Mouse (Mus musculus) C2C12 (cell line): ENCODE results near the gene Bcar3. TPM values are rescaled to one million over a fixed set of nuclear protein-coding genes. Genes with fewer than 3 reads are reported as not detected.

Experiments
- H3K27me3 ChIP-seq: one replicate; pipeline ENCODE4 v1.6.1; 2011; ENCODE audit not compliant: control insufficient read depth, insufficient read depth, insufficient read length
- H3K36me3 ChIP-seq: one replicate; pipeline ENCODE4 v1.6.1; 2011; ENCODE audit not compliant: control insufficient read depth, insufficient read depth
- H3K4me3 ChIP-seq: one replicate; pipeline ENCODE4 v1.5.1; 2011; ENCODE audit warnings: mild to moderate bottlenecking, control low read depth; ENCODE audit not compliant: poor library complexity, insufficient read depth, severe bottlenecking
- H3K79me2 ChIP-seq: one replicate; pipeline ENCODE4 v1.6.1; 2011; ENCODE audit not compliant: control insufficient read depth, insufficient read depth
- H3K79me3 ChIP-seq: one replicate; pipeline ENCODE4 v1.6.1; 2011; ENCODE audit warnings: low read depth, control low read depth
- H3ac ChIP-seq: one replicate; pipeline ENCODE3; 2011; ENCODE audit warnings: low read depth; ENCODE audit not compliant: control insufficient read depth, insufficient read length
- CEBPB ChIP-seq: IDR thresholded peaks from one replicate; pipeline ENCODE4 v1.6.1; 2011; ENCODE audit warnings: low read depth, mild to moderate bottlenecking, control low read depth, moderate library complexity
- CTCF ChIP-seq: IDR thresholded peaks from one replicate; pipeline ENCODE4 v1.5.1; 2011; ENCODE audit not compliant: control insufficient read depth, insufficient read depth, insufficient read length
- FOSL1 ChIP-seq: IDR thresholded peaks from one replicate; pipeline ENCODE4 v1.8.0; 2011; ENCODE audit warnings: mild to moderate bottlenecking, low read length; ENCODE audit not compliant: poor library complexity, insufficient read depth, severe bottlenecking
- MAX ChIP-seq: IDR thresholded peaks from one replicate; pipeline ENCODE4 v1.6.1; 2011; ENCODE audit warnings: mild to moderate bottlenecking, control low read depth
- MYOD1 ChIP-seq: IDR thresholded peaks from one replicate; pipeline ENCODE4 v1.6.1; 2011; ENCODE audit warnings: low read depth; ENCODE audit not compliant: control insufficient read depth, insufficient read length
- MYOG ChIP-seq: IDR thresholded peaks from one replicate; pipeline ENCODE4 v1.6.1; 2011; ENCODE audit not compliant: control insufficient read depth, insufficient read length; ENCODE audit errors: extremely low read depth
- USF1 ChIP-seq: IDR thresholded peaks from one replicate; pipeline ENCODE4 v1.6.1; 2011; ENCODE audit warnings: low read depth, mild to moderate bottlenecking, control low read depth, moderate library complexity
- polyA plus RNA-seq: library from polyadenylated mRNA; unstranded; fragments of >200 nt; fragmentation: generic; extraction: Trizol; gene quantifications from one replicate; pipeline ENCODE4 v1.2.1, GENCODE M21; 2012; ENCODE audit warnings: missing spikeins

The Bcar3 gene
- polyA plus RNA-seq, 1 experiment, result 34.9 TPM

GRCm38 (mm10) chr3:122362719-122363118 is 68.8 kb downstream of the Bcar3 start:
- Histone ChIP-seq H3K79me3 (no peaks in the 10 kb centered on the region), H3K4me3 (no peak overlapping the region), H3K36me3 (no peaks in the 10 kb centered on the region), H3K27me3 (no peaks in the 10 kb centered on the region), H3ac (no peak overlapping the region), H3K79me2 (no peaks in the 10 kb centered on the region)
- TF ChIP-seq CTCF, result no peak
- no peak for TF ChIP-seq FOSL1
- no peak for TF ChIP-seq USF1
- no peak for TF ChIP-seq CEBPB
- no peak for TF ChIP-seq MYOG
- no peak for TF ChIP-seq MYOD1
- TF ChIP-seq MAX, result no peak

DNA sequence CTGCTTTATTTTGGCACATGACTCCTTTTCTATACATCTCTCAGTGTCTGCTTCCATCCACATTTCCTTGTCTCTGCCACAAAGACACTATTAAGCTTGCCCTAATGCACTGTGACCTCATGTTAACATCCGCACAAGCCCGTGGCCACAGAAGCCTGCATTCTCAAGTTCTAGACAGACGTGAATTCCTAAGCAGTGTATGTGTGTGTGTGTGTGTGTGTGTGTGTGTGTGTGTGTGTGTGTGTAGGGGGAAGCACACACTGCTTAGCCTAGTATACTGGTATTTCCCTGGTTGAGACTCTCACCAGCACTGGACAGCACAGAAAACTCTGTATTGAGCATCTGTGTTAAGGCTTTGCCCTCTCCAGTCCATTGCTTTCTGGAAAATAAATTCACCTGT is 70.6 kb downstream of the Bcar3 start:
- TF ChIP-seq FOSL1 (no peak), MAX (peak; percentile 35)
- H3K79me3 ChIP-seq, result no peaks in the 10 kb centered on the region

DNA sequence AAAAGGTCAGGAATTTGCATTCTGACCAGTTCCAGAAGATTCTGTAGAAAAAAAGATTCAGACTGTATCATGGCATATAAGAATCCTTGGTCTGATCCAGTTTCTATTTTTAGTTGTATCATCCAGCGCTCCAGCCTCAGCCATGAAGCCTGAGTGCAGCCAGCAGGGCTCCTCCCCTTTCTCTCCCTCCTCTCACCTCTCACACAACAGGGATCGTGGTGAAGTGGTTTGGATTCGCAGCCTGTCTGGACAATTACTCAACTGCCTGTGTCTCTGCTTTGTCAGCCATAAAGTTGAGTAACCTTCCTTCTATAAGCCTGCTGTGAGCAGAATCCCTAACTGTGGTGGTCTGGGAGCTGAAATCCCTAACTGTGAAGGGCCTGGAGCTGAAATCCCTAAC is 71.4 kb downstream of the Bcar3 start:
- TF ChIP-seq USF1 (no peak), MAX (no peak), CEBPB (peak; percentile 65)
- no peaks in the 10 kb centered on the region for H3K36me3 ChIP-seq
- H3ac ChIP-seq, result no peak overlapping the region
- H3K79me3 ChIP-seq, result no peaks in the 10 kb centered on the region
- H3K27me3 ChIP-seq, result no peaks in the 10 kb centered on the region
- no peaks in the 10 kb centered on the region for H3K79me2 ChIP-seq
- H3K4me3 ChIP-seq, result no peak overlapping the region

More for the DNA sequence above, 70.6 kb downstream of the Bcar3 start:
- H3K27me3 ChIP-seq, result no peaks in the 10 kb centered on the region
- H3K36me3 ChIP-seq, result no peaks in the 10 kb centered on the region
- no peaks in the 10 kb centered on the region for H3K79me2 ChIP-seq
- no peak overlapping the region for H3K4me3 ChIP-seq
- H3ac ChIP-seq, result no peak overlapping the region

GRCm38 (mm10) chr3:122371646-122372341 is 77.9 kb downstream of the Bcar3 start:
- no peaks in the 10 kb centered on the region for H3K27me3 ChIP-seq
- no peak overlapping the region for H3ac ChIP-seq
- H3K36me3 ChIP-seq, result no peaks in the 10 kb centered on the region
- H3K79me2 ChIP-seq, result no peaks in the 10 kb centered on the region
- TF ChIP-seq MYOG (no peak), USF1 (no peak), MYOD1 (no peak), FOSL1 (no peak), CTCF (no peak), CEBPB (no peak)
- no peaks in the 10 kb centered on the region for H3K79me3 ChIP-seq
- H3K4me3 ChIP-seq, result no peak overlapping the region

- H3K4me3 ChIP-seq, result no peak overlapping the region
- H3K79me3 ChIP-seq, result no peaks in the 10 kb centered on the region
- H3K36me3 ChIP-seq, result no peaks in the 10 kb centered on the region
- H3K79me2 ChIP-seq, result no peaks in the 10 kb centered on the region
- H3ac ChIP-seq, result no peak overlapping the region
- H3K27me3 ChIP-seq, result no peaks in the 10 kb centered on the region
- TF ChIP-seq CEBPB (no peak), MYOD1 (no peak), FOSL1 (no peak), CTCF (no peak), USF1 (no peak), MYOG (no peak), MAX (no peak)
These were observed 78.7 kb downstream of the Bcar3 start for GRCm38 (mm10) chr3:122372617-122373016.

GRCm38 (mm10) chr3:122376011-122376410 is 82.1 kb downstream of the Bcar3 start:
- Histone ChIP-seq H3K79me3 (no peaks in the 10 kb centered on the region), H3K4me3 (no peak overlapping the region), H3K36me3 (no peaks in the 10 kb centered on the region), H3ac (no peak overlapping the region), H3K27me3 (no peaks in the 10 kb centered on the region), H3K79me2 (no peaks in the 10 kb centered on the region)
- TF ChIP-seq FOSL1 (no peak), MYOG (no peak), CTCF (no peak), MYOD1 (no peak), CEBPB (no peak), MAX (no peak)
